9 mouse cellular contexts compared by ENCODE assay signal in the genomic region with DNA sequence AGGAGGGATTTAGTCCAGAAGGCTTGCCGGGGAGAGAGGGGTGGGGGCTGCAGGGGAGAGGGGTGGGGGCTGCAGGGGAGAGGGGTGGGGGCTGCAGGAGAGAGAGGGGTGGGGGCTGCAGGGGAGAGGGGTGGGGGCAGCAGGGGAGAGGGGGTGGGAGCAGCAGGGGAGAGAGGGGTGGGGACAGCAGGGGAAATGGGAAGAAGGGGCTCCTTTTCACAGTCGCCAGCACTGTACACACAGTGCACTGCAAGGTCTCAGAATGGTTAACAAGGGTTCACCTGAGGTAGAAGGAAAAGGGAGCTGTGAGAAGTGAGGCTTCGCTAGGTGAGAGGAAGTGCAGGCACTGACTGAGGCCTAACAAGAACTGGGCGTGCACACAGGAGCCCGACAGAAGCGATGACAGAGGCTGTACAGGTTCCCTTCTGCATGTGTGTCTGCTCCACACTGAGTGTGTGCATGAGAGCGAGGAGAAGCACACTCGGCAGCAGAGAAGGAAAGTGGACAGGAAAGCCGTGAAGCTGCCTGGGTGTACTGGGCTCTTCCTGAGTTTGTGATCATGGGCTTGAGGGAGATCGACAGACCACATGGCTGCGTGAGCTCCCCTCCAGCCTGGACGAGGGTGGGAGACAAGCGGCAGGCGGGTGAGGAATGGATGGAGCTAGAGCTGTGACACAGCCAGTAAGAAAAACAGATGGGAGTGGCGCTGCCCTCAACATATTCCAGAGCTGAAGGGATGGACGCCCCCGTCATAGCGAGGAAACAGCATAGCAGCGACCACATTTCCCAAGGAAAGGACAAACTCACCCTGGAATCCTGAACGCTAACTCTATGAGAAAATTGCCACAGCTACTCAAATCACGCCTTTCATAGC. TPM values are rescaled to one million over a fixed set of nuclear protein-coding genes. Genes with fewer than 3 reads are reported as not detected.
DNase-seq lines count a peak whose midpoint lies in the region; ATAC-seq and TF ChIP-seq lines count a peak whose summit lies in the region.
"Had no signal": no experiment of that assay in that cellular context is flagged by ENCODE, and none has a peak within 500 bp of the region (broad histone marks: within the 10 kb centered on the region; RNA-seq: fewer than 3 reads in every experiment).

No protein-coding gene starts in this region.

- no peak overlapping the region for H3K4me2 ChIP-seq in hindbrain, embryonic 12.5 days (replicated peaks)
- H3K4me2 ChIP-seq in neural tube, embryonic 12.5 days (replicated peaks), result no peak overlapping the region

- peaks cover 49% of the 10 kb centered on the region for H3K4me1 ChIP-seq in cerebellum, adult 2 months (ENCODE audit: control insufficient read depth, insufficient read depth, low read length)
- peaks cover 10% of the 10 kb centered on the region for H3K4me1 ChIP-seq in hindbrain, embryonic 12.5 days
- H3K4me1 ChIP-seq in neural tube, embryonic 12.5 days, result peaks cover 6% of the 10 kb centered on the region; the same call in 1 of the 2 replicates

- TF ChIP-seq CTCF in cerebellum, adult 2 months (IDR thresholded peaks at IDR 0.05; ENCODE audit: borderline replicate concordance, insufficient read depth, low read depth, low read length), result no peak
- no peak for TF ChIP-seq CTCF in left cerebral cortex, adult 2 months (IDR thresholded peaks at IDR 0.05)

- intact Hi-C loops in left cerebral cortex, adult 2 months (cut with DNase I), result no loop called here
- intact Hi-C loops in left cerebral cortex, postnatal 4 days (cut with DNase I), result no loop called here

- H3K9me3 ChIP-seq in hindbrain, embryonic 12.5 days (replicated peaks), result no peaks in the 10 kb centered on the region
- H3K9me3 ChIP-seq in neural tube, embryonic 12.5 days, result no peaks in the 10 kb centered on the region

- WGBS in cerebellum, adult 2 months, result 42% methylated on average over 21 of the region's 21 CpGs
- WGBS in hindbrain, embryonic 12.5 days, result 58% methylated on average over 21 of the region's 21 CpGs
- WGBS in neural tube, embryonic 12.5 days, result 72% methylated on average over 21 of the region's 21 CpGs

- ATAC-seq in hindbrain, embryonic 12.5 days (ENCODE audit: low FRiP score), result no peak
- ATAC-seq in neural tube, embryonic 12.5 days (ENCODE audit: low FRiP score, low read depth), result no peak
- ATAC-seq in granulocyte monocyte progenitor cell, adult 5-6 weeks (replicated peaks; ENCODE audit: poor library complexity, severe bottlenecking), result no peak

- TF ChIP-seq POLR2A in cerebellum, adult 2 months (IDR thresholded peaks at IDR 0.05; ENCODE audit: borderline replicate concordance, insufficient read depth, low read length), result no peak

- H3K27me3 ChIP-seq in cerebellum, adult 2 months (ENCODE audit: control insufficient read depth, insufficient read depth, low read length), result no peaks in the 10 kb centered on the region
- H3K27me3 ChIP-seq in hindbrain, embryonic 12.5 days, result no peaks in the 10 kb centered on the region
- H3K27me3 ChIP-seq in neural tube, embryonic 12.5 days (replicated peaks), result no peaks in the 10 kb centered on the region

- peaks cover 34% of the 10 kb centered on the region for H3K36me3 ChIP-seq in hindbrain, embryonic 12.5 days
- peaks cover 23% of the 10 kb centered on the region for H3K36me3 ChIP-seq in neural tube, embryonic 12.5 days

- H3K4me3 ChIP-seq in cerebellum, adult 2 months (replicated peaks; ENCODE audit: insufficient read depth, low read depth, low read length), result no peak overlapping the region
- no peak overlapping the region for H3K4me3 ChIP-seq in left cerebral cortex, adult 2 months
- H3K4me3 ChIP-seq in hindbrain, embryonic 12.5 days, result no peak overlapping the region
- no peak overlapping the region for H3K4me3 ChIP-seq in neural tube, embryonic 12.5 days

- H3K9ac ChIP-seq in hindbrain, embryonic 12.5 days, result no peak overlapping the region
- H3K9ac ChIP-seq in neural tube, embryonic 12.5 days, result 0 out of 2 replicates have a peak overlapping the region, but pooled peaks have one; percentile 5

- no peak for DNase-seq in cerebellum, adult 2 months
- DNase-seq in cerebellum, postnatal 10 days, result no peak
- DNase-seq in left cerebral cortex, adult 2 months (ENCODE audit: extremely low spot score in 1 of 2, low spot score in 2 of 2), result peak in 1 of 2 experiments; percentile 38
- DNase-seq in left cerebral cortex, postnatal 4 days, result no peak
- DNase-seq in cerebellum, adult 11 months, result no peak
- DNase-seq: gastrocnemius, postnatal 25 days had no signal

- peak overlapping the region; percentile 7; the same call in 1 of the 2 replicates for H3K27ac ChIP-seq in cerebellum, adult 2 months (ENCODE audit: insufficient read depth, low read length)
- peak overlapping the region; percentile 47; the same call in 1 of the 2 replicates for H3K27ac ChIP-seq in left cerebral cortex, adult 2 months
- peak overlapping the region; percentile 48; the same call in 1 of the 2 replicates for H3K27ac ChIP-seq in hindbrain, embryonic 12.5 days
- H3K27ac ChIP-seq in neural tube, embryonic 12.5 days, result no peak overlapping the region

RNA-seq across cellular contexts. Expression of gene Ube4b, which starts 29.9 kb away (rescaled TPM):
- polyA plus RNA-seq in cerebellum, adult 2 months (2012; rRNA removed), result 123 and 132 TPM in 2 replicates
- 100 to 1,000 TPM; 110 TPM for total RNA-seq in left cerebral cortex, adult 2 months (2021)
- 100 to 1,000 TPM; 122 to 134 TPM for total RNA-seq in left cerebral cortex, postnatal 4 days (2021)
- polyA plus RNA-seq in hindbrain, embryonic 12.5 days (2016; fragmentation: Nextera tagmentation; extraction: Ambion mirVana), result 82.8 and 92.7 TPM in 2 replicates
- polyA plus RNA-seq in neural tube, embryonic 12.5 days (2016; fragmentation: Nextera tagmentation; extraction: Ambion mirVana), result 76.3 and 77.5 TPM in 2 replicates
- total RNA-seq in granulocyte monocyte progenitor cell, adult 5-6 weeks (2014; fragmentation: Nextera tagmentation), result 58.4 and 58.8 TPM in 2 replicates
- total RNA-seq in granulocyte monocyte progenitor cell, adult 5-6 weeks (2017), result 28.7 and 38.6 TPM in 2 replicates

RNA-seq across cellular contexts. Expression of gene Rbp7, which starts 58.1 kb away (rescaled TPM):
- 0.54 and 0.74 TPM in 2 replicates for polyA plus RNA-seq in cerebellum, adult 2 months (2012; rRNA removed)
- total RNA-seq in left cerebral cortex, adult 2 months (2021), result not detected
- total RNA-seq in left cerebral cortex, postnatal 4 days (2021), result not detected
- polyA plus RNA-seq in hindbrain, embryonic 12.5 days (2016; fragmentation: Nextera tagmentation; extraction: Ambion mirVana), result not detected in 2 replicates
- polyA plus RNA-seq in neural tube, embryonic 12.5 days (2016; fragmentation: Nextera tagmentation; extraction: Ambion mirVana), result not detected in 2 replicates
- 0.51 TPM in 1 of 2 replicates, not detected in the other for total RNA-seq in granulocyte monocyte progenitor cell, adult 5-6 weeks (2014; fragmentation: Nextera tagmentation)
- not detected in 2 replicates for total RNA-seq in granulocyte monocyte progenitor cell, adult 5-6 weeks (2017)
